Mouse (Mus musculus): ENCODE data around the gene Vmn1r36. TPM values are rescaled to one million over a fixed set of nuclear protein-coding genes. Genes with fewer than 3 reads are reported as not detected.
"Not testable (repeated sequence)": the region's sequence is repeated elsewhere in the genome, so short reads cannot be mapped to it uniquely, and the experiment has no call there.

Vmn1r36 gene
- not detected in 2 replicates for polyA plus RNA-seq (2015; fragmentation: Nextera tagmentation; extraction: Ambion mirVana)

DNA sequence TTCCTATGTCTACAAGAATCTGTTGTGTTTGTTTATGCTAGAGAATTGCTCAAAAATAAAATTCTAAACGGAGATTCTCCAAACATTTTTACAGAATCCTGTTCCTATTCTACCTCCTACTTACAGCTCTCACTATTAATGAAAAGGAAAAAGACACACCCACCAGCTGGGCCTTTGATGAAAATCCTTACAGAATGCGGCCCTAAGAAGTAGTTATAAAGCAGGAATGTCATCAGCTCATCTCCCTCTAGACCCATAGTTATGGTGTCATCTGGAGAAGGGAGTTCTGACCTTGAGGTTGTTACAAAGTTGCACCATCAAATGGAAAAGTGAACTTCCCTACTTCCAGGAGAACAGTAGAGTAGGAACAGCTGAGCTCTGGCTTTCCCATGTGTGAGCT, at the start of gene Vmn1r36:
TSS of gene Vmn1r36 (minus strand) at position 101 of the 400 bp plus-strand sequence.
- H3K27ac ChIP-seq (ENCODE audit: low read length); H3K9ac ChIP-seq (ENCODE audit: low read depth, low read length); H3K4me1 ChIP-seq (ENCODE audit: control insufficient read depth, insufficient read depth, low read length); H3K4me2 ChIP-seq (ENCODE audit: low read depth, low read length); ATAC-seq; H3K27me3 ChIP-seq (replicated peaks; ENCODE audit: control insufficient read depth, insufficient read depth, low read length); H3K36me3 ChIP-seq (ENCODE audit: control insufficient read depth, insufficient read depth, low read length); H3K9me3 ChIP-seq (ENCODE audit: control insufficient read depth, low read length); H3K4me3 ChIP-seq (ENCODE audit: low read length): not testable (repeated sequence)
- WGBS = 63% methylated on average over 2 of the region's 2 CpGs

DNA sequence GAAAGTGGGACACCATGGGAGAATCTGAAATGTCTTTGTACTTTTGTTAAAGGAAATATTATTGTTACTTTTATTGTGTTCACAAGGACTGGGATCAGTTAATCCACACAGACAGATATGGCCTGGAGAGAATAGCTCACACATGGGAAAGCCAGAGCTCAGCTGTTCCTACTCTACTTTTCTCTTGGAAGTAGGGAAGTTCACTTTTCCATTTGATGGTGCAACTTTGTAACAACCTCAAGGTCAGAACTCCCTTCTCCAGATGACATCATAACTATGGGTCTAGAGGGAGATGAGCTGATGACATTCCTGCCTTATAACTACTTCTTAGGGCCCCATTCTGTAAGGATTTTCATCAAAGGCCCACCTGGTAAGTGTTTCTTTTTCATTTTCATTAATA, 10.1 kb upstream of the Vmn1r36 start, which contains the start of gene Vmn1r37:
TSS of gene Vmn1r37 (plus strand) at position 301 of the 400 bp plus-strand sequence.
- H3K27ac ChIP-seq (ENCODE audit: low read length); H3K9ac ChIP-seq (ENCODE audit: low read depth, low read length); H3K4me3 ChIP-seq (ENCODE audit: low read length); H3K27me3 ChIP-seq (replicated peaks; ENCODE audit: control insufficient read depth, insufficient read depth, low read length); H3K4me2 ChIP-seq (ENCODE audit: low read depth, low read length); ATAC-seq; H3K9me3 ChIP-seq (ENCODE audit: control insufficient read depth, low read length); H3K36me3 ChIP-seq (ENCODE audit: control insufficient read depth, insufficient read depth, low read length); H3K4me1 ChIP-seq (ENCODE audit: control insufficient read depth, insufficient read depth, low read length): not testable (repeated sequence)

DNA sequence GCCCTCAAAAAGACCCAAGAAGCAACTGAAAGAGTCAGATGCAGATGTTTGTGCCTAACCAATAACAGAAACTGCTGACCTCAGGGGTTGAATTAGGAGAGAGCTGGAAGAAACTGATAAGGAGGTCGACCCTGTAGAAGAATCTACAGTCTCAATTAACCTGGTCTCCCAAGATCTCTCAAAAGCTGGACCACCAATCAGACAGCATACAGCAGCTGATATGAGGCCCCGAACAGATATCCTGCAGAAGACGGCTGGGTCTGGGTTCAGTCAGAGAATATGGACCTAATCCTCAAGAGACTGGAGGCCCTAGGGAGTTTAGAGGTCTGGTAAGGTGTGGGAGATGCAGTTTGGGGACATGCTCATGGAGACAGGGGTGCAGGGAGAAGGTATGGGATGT, 5.1 kb downstream of the Vmn1r36 start:
- WGBS = 77% methylated on average over 3 of the region's 3 CpGs
- H3K27ac ChIP-seq (ENCODE audit: low read length) = no peak overlapping the region

DNA sequence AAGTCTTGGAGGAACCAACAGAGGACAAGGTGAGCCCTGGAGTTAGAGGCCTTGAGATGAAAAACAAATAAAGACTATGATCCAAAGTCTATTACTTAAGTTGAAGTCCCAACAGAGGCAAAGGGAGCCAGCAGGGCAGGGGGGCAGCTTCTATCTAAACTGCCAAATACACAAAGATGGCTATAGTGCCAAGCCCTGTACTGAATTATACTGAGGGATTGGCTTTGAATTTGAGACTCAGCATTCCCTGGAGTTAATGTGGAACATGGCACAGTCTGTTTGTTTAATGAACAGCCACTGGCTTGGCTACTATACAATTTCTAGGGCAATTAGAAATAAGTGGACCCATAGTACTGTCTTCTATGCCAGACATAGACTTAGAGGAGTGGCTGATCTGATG, 10.1 kb downstream of the Vmn1r36 start:
- no peak overlapping the region for H3K27ac ChIP-seq (ENCODE audit: low read length)
- no peak overlapping the region for H3K4me2 ChIP-seq (ENCODE audit: low read depth, low read length)
- no peak overlapping the region for H3K9ac ChIP-seq (ENCODE audit: low read depth, low read length)
- no peak for ATAC-seq
- no peaks in the 10 kb centered on the region for H3K27me3 ChIP-seq (replicated peaks; ENCODE audit: control insufficient read depth, insufficient read depth, low read length)
- H3K4me3 ChIP-seq (ENCODE audit: low read length) = no peak overlapping the region
- H3K9me3 ChIP-seq (ENCODE audit: control insufficient read depth, low read length) = no peaks in the 10 kb centered on the region
- H3K4me1 ChIP-seq (ENCODE audit: control insufficient read depth, insufficient read depth, low read length) = no peaks in the 10 kb centered on the region
- no peaks in the 10 kb centered on the region for H3K36me3 ChIP-seq (ENCODE audit: control insufficient read depth, insufficient read depth, low read length)

More for the DNA sequence above, 5.1 kb downstream of the Vmn1r36 start:
- no peaks in the 10 kb centered on the region for H3K9me3 ChIP-seq (ENCODE audit: control insufficient read depth, low read length)
- no peaks in the 10 kb centered on the region for H3K36me3 ChIP-seq (ENCODE audit: control insufficient read depth, insufficient read depth, low read length)
- H3K4me2 ChIP-seq (ENCODE audit: low read depth, low read length) = no peak overlapping the region
- ATAC-seq = no peak
- H3K4me3 ChIP-seq (ENCODE audit: low read length) = no peak overlapping the region
- H3K4me1 ChIP-seq (ENCODE audit: control insufficient read depth, insufficient read depth, low read length) = no peaks in the 10 kb centered on the region
- H3K27me3 ChIP-seq (replicated peaks; ENCODE audit: control insufficient read depth, insufficient read depth, low read length) = no peaks in the 10 kb centered on the region
- H3K9ac ChIP-seq (ENCODE audit: low read depth, low read length) = no peak overlapping the region

DNA sequence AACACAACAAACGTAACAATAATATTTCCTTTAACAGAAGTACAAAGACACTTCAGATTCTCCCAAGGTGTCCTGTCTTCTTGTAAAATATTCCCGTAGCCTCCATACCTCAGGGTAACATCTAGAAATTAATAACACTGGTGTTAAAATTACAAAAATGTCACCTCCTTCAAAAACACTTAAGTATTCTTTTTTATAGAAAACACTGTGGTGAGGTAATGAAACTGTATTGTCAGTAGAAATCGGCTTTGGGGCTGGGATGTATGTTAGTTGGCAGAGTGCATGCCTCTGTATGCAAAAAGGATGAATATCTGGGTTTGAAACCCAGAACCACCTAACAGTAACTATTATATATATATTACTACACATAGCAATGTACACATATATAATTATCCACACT, 33.2 kb downstream of the Vmn1r36 start, which contains the start of gene Vmn1r35:
TSS of gene Vmn1r35 (minus strand) at position 101 of the 400 bp plus-strand sequence.
- Histone ChIP-seq H3K36me3 (ENCODE audit: control insufficient read depth, insufficient read depth, low read length) (no peaks in the 10 kb centered on the region), H3K4me1 (ENCODE audit: control insufficient read depth, insufficient read depth, low read length) (no peaks in the 10 kb centered on the region), H3K9ac (ENCODE audit: low read depth, low read length) (no peak within 1 kb of the TSS), H3K4me2 (ENCODE audit: low read depth, low read length) (no peak within 1 kb of the TSS), H3K9me3 (ENCODE audit: control insufficient read depth, low read length) (no peaks in the 10 kb centered on the region), H3K27ac (ENCODE audit: low read length) (no peak within 1 kb of the TSS), H3K4me3 (ENCODE audit: low read length) (no peak within 1 kb of the TSS), H3K27me3 (replicated peaks; ENCODE audit: control insufficient read depth, insufficient read depth, low read length) (no peaks in the 10 kb centered on the region)
- no peak for ATAC-seq
- WGBS = 82% methylated on average over 3 of the region's 3 CpGs

Other genes with a start within 250 kb of the Vmn1r36 start
- gene Mad2l1, start 183.8 kb downstream of the Vmn1r36 start, polyA plus RNA-seq (2015; fragmentation: Nextera tagmentation; extraction: Ambion mirVana) = 69.2 and 84.4 TPM in 2 replicates
- 0.09 TPM in 1 of 2 replicates, not detected in the other for gene Vmn1r32, start 159.1 kb downstream of the Vmn1r36 start, polyA plus RNA-seq (2015; fragmentation: Nextera tagmentation; extraction: Ambion mirVana)
- gene Vmn1r33, start 100.9 kb downstream of the Vmn1r36 start, polyA plus RNA-seq (2015; fragmentation: Nextera tagmentation; extraction: Ambion mirVana) = not detected in 2 replicates
- not detected in 2 replicates for gene Vmn1r34, start 75.3 kb downstream of the Vmn1r36 start, polyA plus RNA-seq (2015; fragmentation: Nextera tagmentation; extraction: Ambion mirVana)
- not detected in 2 replicates for gene Vmn1r35, start 33.3 kb downstream of the Vmn1r36 start, polyA plus RNA-seq (2015; fragmentation: Nextera tagmentation; extraction: Ambion mirVana)
- not detected in 2 replicates for gene Vmn1r37, start 10.2 kb upstream of the Vmn1r36 start, polyA plus RNA-seq (2015; fragmentation: Nextera tagmentation; extraction: Ambion mirVana)
- not detected in 2 replicates for gene Vmn1r38, start 63.5 kb upstream of the Vmn1r36 start, polyA plus RNA-seq (2015; fragmentation: Nextera tagmentation; extraction: Ambion mirVana)
- gene Vmn1r39, start 91.4 kb upstream of the Vmn1r36 start, polyA plus RNA-seq (2015; fragmentation: Nextera tagmentation; extraction: Ambion mirVana) = not detected in 2 replicates
- gene Gng12, start 177.2 kb upstream of the Vmn1r36 start, polyA plus RNA-seq (2015; fragmentation: Nextera tagmentation; extraction: Ambion mirVana) = 165 and 186 TPM in 2 replicates